Mouse (Mus musculus): ENCODE data around the gene Ccnl1.

Ccnl1 gene

GRCm38 (mm10) chr3:65958102-65958839 lies at the start of gene Ccnl1:
Gene Ccnl1 (minus strand): TSS chr3:65958249.
- peak; percentile 98 for DNase-seq (ENCODE audit: low spot score)

- DNase-seq (ENCODE audit: low spot score), result no peak
Observed at GRCm38 (mm10) chr3:66004989-66005388, 46.9 kb upstream of the Ccnl1 start.

- DNase-seq (ENCODE audit: low spot score), result peak; percentile 38
Observed at GRCm38 (mm10) chr3:66004220-66004951, 46.3 kb upstream of the Ccnl1 start.

- no peak for DNase-seq (ENCODE audit: low spot score)
Observed at GRCm38 (mm10) chr3:66000400-66000799, 42.4 kb upstream of the Ccnl1 start.

GRCm38 (mm10) chr3:65997360-65998008 lies 39.4 kb upstream of the Ccnl1 start:
- no peak for DNase-seq (ENCODE audit: low spot score)

- DNase-seq (ENCODE audit: low spot score), result no peak
Observed at GRCm38 (mm10) chr3:65992395-65993340, 34.6 kb upstream of the Ccnl1 start.

GRCm38 (mm10) chr3:65990957-65991646 lies 33.1 kb upstream of the Ccnl1 start:
- DNase-seq (ENCODE audit: low spot score), result peak; percentile 74

GRCm38 (mm10) chr3:65990524-65990923 lies 32.5 kb upstream of the Ccnl1 start:
- no peak for DNase-seq (ENCODE audit: low spot score)

GRCm38 (mm10) chr3:65988711-65989495 lies 30.9 kb upstream of the Ccnl1 start:
- no peak for DNase-seq (ENCODE audit: low spot score)

GRCm38 (mm10) chr3:65976296-65976695 lies 18.2 kb upstream of the Ccnl1 start:
- no peak for DNase-seq (ENCODE audit: low spot score)

GRCm38 (mm10) chr3:65975317-65975716 lies 17.3 kb upstream of the Ccnl1 start:
- DNase-seq (ENCODE audit: low spot score), result peak; percentile 56

- DNase-seq (ENCODE audit: low spot score), result peak; percentile 97
Observed at GRCm38 (mm10) chr3:65974232-65975058, 16.4 kb upstream of the Ccnl1 start.

GRCm38 (mm10) chr3:65973501-65974231 lies 15.6 kb upstream of the Ccnl1 start:
- no peak for DNase-seq (ENCODE audit: low spot score)

- no peak for DNase-seq (ENCODE audit: low spot score)
Observed at GRCm38 (mm10) chr3:65969196-65969595, 11.1 kb upstream of the Ccnl1 start.

- DNase-seq (ENCODE audit: low spot score), result no peak
Observed at GRCm38 (mm10) chr3:65966360-65966759, 8.3 kb upstream of the Ccnl1 start.

- DNase-seq (ENCODE audit: low spot score), result no peak
Observed at GRCm38 (mm10) chr3:65962270-65962930, 4.4 kb upstream of the Ccnl1 start.

- DNase-seq (ENCODE audit: low spot score), result no peak
Observed at GRCm38 (mm10) chr3:65960291-65960945, 2.4 kb upstream of the Ccnl1 start.

Measured in embryo, embryonic 10 days (tissue).